In the genomic region with DNA sequence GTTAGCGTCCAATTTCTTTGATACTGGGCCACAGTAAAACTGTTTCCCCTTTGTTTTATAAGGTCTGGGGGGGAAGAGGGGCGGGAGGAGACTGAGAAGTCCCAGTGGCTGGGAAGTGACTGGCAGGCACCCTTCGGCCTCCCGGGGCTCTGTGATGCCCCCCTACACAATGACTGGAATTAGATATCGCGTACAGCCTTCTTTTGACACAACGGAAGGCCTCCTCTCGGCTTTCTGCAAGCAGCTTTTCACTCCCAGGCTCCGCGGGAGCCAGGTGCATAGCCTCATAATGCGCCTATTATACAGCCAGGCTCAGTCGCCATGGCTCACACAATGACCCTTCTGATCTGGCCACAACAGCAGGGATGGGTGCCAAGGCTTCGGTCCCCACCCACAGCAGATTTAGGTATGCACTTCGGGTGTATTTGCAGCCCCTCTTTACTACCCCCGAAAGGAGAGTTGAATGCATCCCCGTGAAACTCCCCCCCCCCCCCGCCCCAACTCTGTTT, we compare ENCODE assay signal across 7 mouse cellular contexts. TPM values are rescaled to one million over a fixed set of nuclear protein-coding genes. Genes with fewer than 3 reads are reported as not detected.
DNase-seq lines count a peak whose midpoint lies in the region; ATAC-seq lines count a peak whose summit lies in the region.

No protein-coding gene starts in this region.

- no peak for ATAC-seq in megakaryocyte, adult 5-6 weeks (ENCODE audit: poor library complexity, severe bottlenecking)
- ATAC-seq in forebrain, embryonic 14.5 days: peak; percentile 68
- ATAC-seq in liver, embryonic 16.5 days (ENCODE audit: low read depth): peak; percentile 12; the same call in 1 of the 2 replicates
- ATAC-seq in activated CD4-positive, CD25-positive, alpha-beta regulatory T cell, adult 4 months: no peak

- no peaks in the 10 kb centered on the region for H3K36me3 ChIP-seq in megakaryocyte, embryonic 14.5 days (replicated peaks; ENCODE audit: low read length)
- H3K36me3 ChIP-seq in forebrain, embryonic 14.5 days (ENCODE audit: control insufficient read depth, insufficient read depth, low read length): no peaks in the 10 kb centered on the region
- no peaks in the 10 kb centered on the region for H3K36me3 ChIP-seq in liver, embryonic 16.5 days (ENCODE audit: control insufficient read depth, insufficient read depth)

- peak overlapping the region; percentile 81 for H3K4me2 ChIP-seq in forebrain, embryonic 14.5 days (ENCODE audit: low read length)
- H3K4me2 ChIP-seq in liver, embryonic 16.5 days (ENCODE audit: low read depth, low read length): peak overlapping the region; percentile 49

- H3K4me1 ChIP-seq in megakaryocyte, embryonic 14.5 days: peaks cover 65% of the 10 kb centered on the region
- H3K4me1 ChIP-seq in forebrain, embryonic 14.5 days (ENCODE audit: control insufficient read depth, insufficient read depth, low read length): peaks cover 7% of the 10 kb centered on the region
- H3K4me1 ChIP-seq in liver, embryonic 16.5 days (ENCODE audit: control insufficient read depth, low read depth, low read length): peaks cover 8% of the 10 kb centered on the region

- peak overlapping the region; percentile 52 for H3K27ac ChIP-seq in forebrain, embryonic 14.5 days (ENCODE audit: low read depth, low read length)
- peak overlapping the region; percentile 72 for H3K27ac ChIP-seq in liver, embryonic 16.5 days (ENCODE audit: low read length)

- DNase-seq in forebrain, embryonic 14.5 days (ENCODE audit: low spot score): peak; percentile 73
- DNase-seq in layer of hippocampus, adult 18-20 months (ENCODE audit: low spot score in 2 of 2): peak; percentile 37 to 65
- peak; percentile 31 for DNase-seq in right cerebral cortex, postnatal 25 days

- peak overlapping the region; percentile 61 for H3K9ac ChIP-seq in forebrain, embryonic 14.5 days (ENCODE audit: low read length)
- H3K9ac ChIP-seq in liver, embryonic 16.5 days (ENCODE audit: low read depth, low read length): no peak overlapping the region

- 1% methylated on average over 17 of the region's 17 CpGs for WGBS in forebrain, embryonic 14.5 days
- 4% methylated on average over 17 of the region's 17 CpGs for WGBS in liver, embryonic 16.5 days (ENCODE audit: insufficient replicate concordance)

- peaks cover 52% of the 10 kb centered on the region for H3K27me3 ChIP-seq in megakaryocyte, embryonic 14.5 days (replicated peaks)
- H3K27me3 ChIP-seq in forebrain, embryonic 14.5 days (replicated peaks; ENCODE audit: control insufficient read depth, insufficient read depth, low read length): no peaks in the 10 kb centered on the region
- peaks cover 23% of the 10 kb centered on the region for H3K27me3 ChIP-seq in liver, embryonic 16.5 days (ENCODE audit: control insufficient read depth, insufficient read depth, low read depth, low read length)

- H3K9me3 ChIP-seq in megakaryocyte, embryonic 14.5 days: no peaks in the 10 kb centered on the region; the same call in 1 of the 2 replicates
- no peaks in the 10 kb centered on the region for H3K9me3 ChIP-seq in forebrain, embryonic 14.5 days (replicated peaks; ENCODE audit: control insufficient read depth, low read length)
- H3K9me3 ChIP-seq in liver, embryonic 16.5 days (replicated peaks; ENCODE audit: control insufficient read depth, low read length): no peaks in the 10 kb centered on the region

- H3K4me3 ChIP-seq in megakaryocyte, embryonic 14.5 days (replicated peaks): peak overlapping the region; percentile 88
- peak overlapping the region; percentile 38 for H3K4me3 ChIP-seq in forebrain, embryonic 14.5 days (ENCODE audit: low read depth, low read length)
- peak overlapping the region; percentile 42 for H3K4me3 ChIP-seq in liver, embryonic 16.5 days (ENCODE audit: low read depth, low read length)

RNA-seq across cellular contexts. Expression of a gene that starts 0.6 kb away (rescaled TPM):
- polyA plus RNA-seq in megakaryocyte, embryonic 14.5 days (2012; ENCODE audit: insufficient read depth, low replicate concordance): not detected in 2 replicates
- 0.13 TPM in 1 of 2 replicates, not detected in the other for total RNA-seq in megakaryocyte, adult 5-6 weeks (2015)
- total RNA-seq in megakaryocyte, adult 5-6 weeks (2017): 12.9 and 15.8 TPM in 2 replicates
- polyA plus RNA-seq in forebrain, embryonic 14.5 days (2014; fragmentation: Nextera tagmentation; extraction: Ambion mirVana): 7.4 and 8.8 TPM in 2 replicates
- total RNA-seq in layer of hippocampus, adult 18-20 months (2021): 1 to 10 TPM; 3.9 to 4.8 TPM
- 2.6 and 2.9 TPM in 2 replicates for polyA plus RNA-seq in liver, embryonic 16.5 days (2015; fragmentation: Nextera tagmentation; extraction: Ambion mirVana)
- 1 to 10 TPM; 1.5 to 1.6 TPM for polyA plus RNA-seq in activated CD4-positive, CD25-positive, alpha-beta regulatory T cell, adult 4 months (2017; shearing (Covaris generic))

Comparison
In these comparisons a context has a peak if more than half of its experiments do, and no peak if none do; other contexts are left out.
1. H3K4me3 ChIP-seq: peak in every context shown above with its lines; median percentile 88 in megakaryocyte, embryonic 14.5 days; 42 in liver, embryonic 16.5 days; 38 in forebrain, embryonic 14.5 days.
2. ATAC-seq: peak in forebrain, embryonic 14.5 days (single experiment) and liver, embryonic 16.5 days (single experiment); none in megakaryocyte, adult 5-6 weeks (single experiment) and activated CD4-positive, CD25-positive, alpha-beta regulatory T cell, adult 4 months (single experiment).
3. Peak in every context shown above with its lines, with median percentiles within 50 percentile points of each other: DNase-seq.